Mouse (Mus musculus) skeletal muscle tissue, adult 2 months (tissue): ENCODE data around the gene Mlst8.
"Not testable (repeated sequence)": the region's sequence is repeated elsewhere in the genome, so short reads cannot be mapped to it uniquely, and the experiment has no call there.

Experiments used
- DNase-seq: peaks from one replicate; pipeline ENCODE4 v3.0.0-alpha.2; 2012; ENCODE audit warnings: low read depth, low spot score

Gene Mlst8

DNA sequence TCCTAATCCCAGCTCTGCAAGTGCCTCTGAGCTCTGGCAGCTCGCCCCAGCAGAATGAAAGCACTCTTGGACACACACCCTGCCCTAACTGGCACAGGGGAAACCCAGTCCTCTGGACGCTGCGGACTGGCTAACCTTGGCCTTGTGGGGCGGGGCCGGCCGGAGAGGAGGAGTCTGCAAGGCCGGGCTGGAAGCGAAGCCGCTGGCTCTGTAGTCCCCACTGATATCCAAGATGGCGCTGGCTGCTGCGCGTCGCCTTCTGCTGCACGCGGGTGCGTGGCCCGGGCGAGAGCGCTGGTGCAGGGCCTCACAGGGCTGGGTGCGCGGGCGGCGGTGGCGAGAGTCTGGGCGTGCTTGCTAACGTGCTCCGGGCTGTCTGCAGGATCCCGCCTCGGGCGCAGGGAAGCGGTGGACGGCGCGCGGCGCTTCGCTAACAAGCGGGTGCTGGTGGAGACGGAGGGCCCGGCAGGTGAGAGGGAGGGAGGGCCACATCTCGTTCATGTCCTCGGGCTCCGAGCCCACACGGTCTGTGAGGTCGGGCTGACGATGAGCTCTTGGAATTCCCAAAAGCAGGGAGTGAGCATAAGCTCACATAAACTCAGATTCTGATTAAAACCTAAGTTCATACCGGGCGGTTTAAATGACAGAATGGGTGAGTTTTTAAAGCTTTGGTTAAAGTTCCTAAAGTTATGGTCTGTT lies 52.3 kb downstream of the Mlst8 start, which contains the start of gene Eci1:
Eci1 (plus strand) TSS at position 171 of the 699 bp plus-strand sequence.
- peak; percentile 97 for DNase-seq

GRCm38 (mm10) chr17:24425905-24426304 lies 53.0 kb downstream of the Mlst8 start:
- DNase-seq, result no peak

GRCm38 (mm10) chr17:24425326-24425725 lies 53.6 kb downstream of the Mlst8 start:
- not testable (repeated sequence) for DNase-seq

DNA sequence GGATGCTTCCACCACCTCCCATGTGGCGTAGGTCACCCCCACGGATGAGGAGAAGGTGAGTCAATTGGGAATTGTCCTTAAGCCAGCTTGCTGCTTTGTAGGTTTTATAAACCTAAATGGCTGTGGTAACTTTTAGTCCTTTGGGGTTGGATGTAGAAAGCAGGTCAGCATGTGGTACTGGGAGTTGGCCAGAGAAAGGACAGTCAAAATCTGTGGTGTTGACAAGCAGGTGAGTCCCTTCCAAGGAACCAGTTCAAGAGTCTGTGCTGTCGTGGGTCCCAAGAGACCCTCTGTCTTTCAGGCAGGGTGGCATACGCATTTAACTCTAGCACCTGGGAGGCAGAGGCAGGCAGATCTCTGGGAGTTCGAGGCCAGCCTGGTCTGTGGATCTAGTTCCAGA lies 54.4 kb downstream of the Mlst8 start:
- no peak for DNase-seq
